Mouse (Mus musculus) forebrain, embryonic 16.5 days (tissue): ENCODE measurements around the gene Olfr146. TPM values are rescaled to one million over a fixed set of nuclear protein-coding genes. Genes with fewer than 3 reads are reported as not detected.

Experiments
- ATAC-seq: fragments of 200-750 bp; cut with Nextera tagmentation; 2 replicates; pipeline ENCODE4 v1.8.0; 2017; ENCODE audit warnings: mild to moderate bottlenecking, moderate library complexity
- H3K27ac ChIP-seq: fragments of 300-500 bp; sonication (generic); 2 replicates; pipeline ENCODE4 v1.5.1; 2014; ENCODE audit warnings: low read length, control low read depth
- H3K27me3 ChIP-seq: fragments of 300-500 bp; sonication (generic); replicated peaks from 2 replicates; pipeline ENCODE4 v1.6.1; 2014; ENCODE audit warnings: low read length; ENCODE audit not compliant: control insufficient read depth, insufficient read depth
- H3K36me3 ChIP-seq: fragments of 300-500 bp; sonication (generic); 2 replicates; pipeline ENCODE4 v1.6.1; 2014; ENCODE audit not compliant: control insufficient read depth, insufficient read depth
- H3K4me1 ChIP-seq: fragments of 300-500 bp; sonication (generic); replicated peaks from 2 replicates; pipeline ENCODE4 v1.6.1; 2014; ENCODE audit warnings: low read length; ENCODE audit not compliant: control insufficient read depth, insufficient read depth
- H3K4me2 ChIP-seq: fragments of 300-500 bp; sonication (generic); 2 replicates; pipeline ENCODE4 v1.6.1; 2014; ENCODE audit warnings: mild to moderate bottlenecking, low read length, control low read depth
- H3K4me3 ChIP-seq: fragments of 300-500 bp; sonication (generic); replicated peaks from 2 replicates; pipeline ENCODE4 v1.5.1; 2014; ENCODE audit warnings: mild to moderate bottlenecking, low read length, control low read depth
- H3K9ac ChIP-seq: fragments of 300-500 bp; sonication (generic); replicated peaks from 2 replicates; pipeline ENCODE4 v1.6.1; 2014; ENCODE audit warnings: low read depth, low read length, control low read depth
- H3K9me3 ChIP-seq: fragments of 300-500 bp; sonication (generic); 2 replicates; pipeline ENCODE4 v1.6.1; 2016; ENCODE audit warnings: low read length; ENCODE audit not compliant: control insufficient read depth
- WGBS: fragments of 180-500 bp; shearing (Covaris S2); extraction: QIAGEN DNeasy Blood & Tissue Kit; methylation state at CpG from one replicate; pipeline ENCODE4 v1.1.7; 2014; 5-methylcytosine and 5-hydroxymethylcytosine counted together
- microRNA-seq: library from miRNA; unstranded; fragments of <30 nt; microRNA quantifications from one replicate; pipeline ENCODE4, GENCODE M21; 2017
- polyA plus RNA-seq: library from polyadenylated mRNA; unstranded; fragments of >200 nt; fragmentation: Nextera tagmentation; extraction: Ambion mirVana; gene quantifications from 2 replicates; pipeline ENCODE4 v1.2.1, GENCODE M21; 2015

Olfr146 gene
- polyA plus RNA-seq: not detected in 2 replicates

DNA sequence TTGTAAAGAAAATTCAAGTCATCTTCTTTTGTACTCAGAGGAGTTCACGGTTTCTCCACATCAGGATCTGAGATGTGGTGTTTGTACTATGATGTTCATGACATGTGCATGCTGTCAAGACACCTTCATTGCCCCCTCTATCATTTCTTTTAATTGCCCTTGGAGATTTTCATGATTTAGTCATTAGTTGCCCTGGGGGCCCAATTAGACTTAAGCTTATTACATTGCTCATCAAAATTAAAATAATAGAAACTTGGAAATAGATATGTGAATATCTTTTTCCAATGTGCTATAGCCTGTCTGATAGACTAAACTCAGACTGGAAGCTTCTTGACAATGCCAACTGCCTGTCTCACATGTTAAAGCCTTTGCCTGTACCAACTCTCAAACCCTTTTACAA lies at the start of gene Olfr146:
Gene Olfr146, minus strand, starts transcription at position 101 of the 400 bp plus-strand sequence.
- Histone ChIP-seq H3K36me3 (no peaks in the 10 kb centered on the region), H3K4me3 (no peak within 1 kb of the TSS), H3K27me3 (no peaks in the 10 kb centered on the region), H3K9me3 (no peaks in the 10 kb centered on the region), H3K4me1 (no peaks in the 10 kb centered on the region), H3K27ac (no peak within 1 kb of the TSS), H3K4me2 (no peak within 1 kb of the TSS), H3K9ac (no peak within 1 kb of the TSS)
- 80% methylated on average over 1 of the region's 1 CpGs for WGBS
- no peak for ATAC-seq

DNA sequence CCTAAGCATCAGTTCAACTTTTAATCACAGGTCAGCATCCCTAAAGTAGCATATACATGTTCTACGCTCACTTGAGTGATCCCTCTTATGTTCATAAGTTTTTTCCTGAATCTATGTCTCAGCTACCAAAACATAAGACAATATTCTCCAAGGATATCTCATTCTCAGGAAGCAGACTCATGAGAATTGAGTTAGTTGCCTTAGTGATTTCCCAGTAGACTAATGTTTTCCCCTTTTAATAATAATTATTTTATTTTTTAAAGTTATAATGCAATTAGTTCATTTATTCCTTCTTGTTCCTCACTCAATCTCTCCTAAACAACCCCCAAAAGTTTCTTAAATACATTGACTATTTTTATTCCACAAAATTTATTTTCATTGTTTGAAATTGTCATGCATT lies 41.7 kb upstream of the Olfr146 start, which contains the start of gene Olfr937:
Gene Olfr937, minus strand, starts transcription at position 101 of the 400 bp plus-strand sequence.
- Histone ChIP-seq H3K27ac (no peak within 1 kb of the TSS), H3K9me3 (no peaks in the 10 kb centered on the region), H3K4me1 (no peaks in the 10 kb centered on the region), H3K36me3 (no peaks in the 10 kb centered on the region), H3K9ac (no peak within 1 kb of the TSS), H3K4me2 (no peak within 1 kb of the TSS), H3K4me3 (no peak within 1 kb of the TSS), H3K27me3 (no peaks in the 10 kb centered on the region)
- 79% methylated on average over 1 of the region's 1 CpGs for WGBS
- ATAC-seq: no peak

DNA sequence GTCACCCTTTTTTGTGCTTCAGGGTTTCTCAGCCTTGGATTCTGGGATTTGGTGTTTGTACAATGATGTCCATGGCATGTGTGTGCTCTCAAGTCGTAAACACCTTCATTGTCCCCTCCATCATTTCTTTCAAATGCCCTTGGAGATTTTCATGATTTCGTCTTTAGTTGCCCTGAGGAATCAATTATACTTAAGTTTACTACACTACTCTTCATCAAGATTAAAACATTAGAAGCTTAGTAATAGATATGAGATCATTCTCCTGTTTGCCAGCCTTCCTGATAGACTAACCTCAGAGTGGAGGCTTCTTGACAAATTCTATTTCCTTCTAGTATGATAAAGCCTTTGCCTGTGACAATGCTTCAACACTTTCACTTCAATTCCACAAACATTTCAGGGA lies 23.6 kb downstream of the Olfr146 start, which contains the start of gene Olfr935:
Gene Olfr935, minus strand, starts transcription at position 101 of the 400 bp plus-strand sequence.
- Histone ChIP-seq H3K4me1 (no peaks in the 10 kb centered on the region), H3K4me2 (no peak within 1 kb of the TSS), H3K9me3 (no peaks in the 10 kb centered on the region), H3K27me3 (no peaks in the 10 kb centered on the region), H3K9ac (no peak within 1 kb of the TSS), H3K36me3 (no peaks in the 10 kb centered on the region), H3K4me3 (no peak within 1 kb of the TSS), H3K27ac (no peak within 1 kb of the TSS)
- ATAC-seq: no peak
- 78% methylated on average over 2 of the region's 2 CpGs for WGBS

DNA sequence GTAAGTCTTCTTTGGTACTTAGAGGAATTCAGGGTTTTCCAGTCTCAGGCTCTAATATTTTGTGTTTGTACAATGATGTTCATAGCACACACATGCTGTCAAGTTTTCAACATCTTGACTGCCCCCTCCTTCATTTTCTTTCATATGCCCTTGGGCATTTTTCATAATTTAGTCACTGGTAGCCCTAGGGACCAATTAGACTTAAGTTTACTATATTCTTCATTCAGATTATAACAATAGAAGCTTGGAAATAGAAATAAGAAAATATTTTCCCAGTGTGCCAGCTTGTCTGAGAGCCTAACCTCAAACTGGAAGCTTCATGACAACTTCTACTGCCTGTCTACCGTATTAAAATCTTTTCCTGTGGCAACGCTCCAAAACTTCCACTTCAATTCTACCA lies 35.0 kb downstream of the Olfr146 start, which contains the start of gene Olfr934:
Gene Olfr934, minus strand, starts transcription at position 101 of the 400 bp plus-strand sequence.
- Histone ChIP-seq H3K4me1 (no peaks in the 10 kb centered on the region), H3K4me2 (no peak within 1 kb of the TSS), H3K27me3 (no peaks in the 10 kb centered on the region), H3K9ac (no peak within 1 kb of the TSS), H3K9me3 (no peaks in the 10 kb centered on the region), H3K27ac (no peak within 1 kb of the TSS), H3K4me3 (no peak within 1 kb of the TSS), H3K36me3 (no peaks in the 10 kb centered on the region)
- ATAC-seq: no peak
- WGBS: 91% methylated on average over 2 of the region's 2 CpGs

DNA sequence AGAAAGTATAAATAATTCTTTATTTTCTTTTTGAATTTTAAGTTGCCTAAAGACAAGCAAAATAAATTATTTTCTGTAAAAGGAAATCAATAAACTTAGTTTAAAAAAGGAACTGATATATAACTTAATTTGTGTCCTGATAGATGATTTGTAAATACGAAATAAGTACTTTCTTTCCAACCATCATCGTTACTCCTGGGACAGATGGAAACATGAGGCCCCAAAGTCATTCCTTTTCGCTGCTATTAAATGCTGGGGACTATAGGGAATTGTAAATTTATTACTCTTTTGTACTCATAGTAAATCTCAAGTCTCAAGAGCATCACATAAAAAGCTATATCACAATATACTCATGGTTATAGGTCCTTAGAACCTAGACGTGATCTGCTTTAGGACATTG lies 51.2 kb downstream of the Olfr146 start, which contains the start of gene Olfr933:
Gene Olfr933, plus strand, starts transcription at position 301 of the 400 bp plus-strand sequence.
- Histone ChIP-seq H3K4me3 (no peak within 1 kb of the TSS), H3K4me1 (no peaks in the 10 kb centered on the region), H3K36me3 (no peaks in the 10 kb centered on the region), H3K4me2 (no peak within 1 kb of the TSS), H3K27me3 (no peaks in the 10 kb centered on the region), H3K9me3 (no peaks in the 10 kb centered on the region), H3K27ac (no peak within 1 kb of the TSS), H3K9ac (no peak within 1 kb of the TSS)
- 85% methylated on average over 4 of the region's 4 CpGs for WGBS
- no peak for ATAC-seq

Small RNA genes within 50 kb of the gene (microRNA-seq; reads per million reads assigned to microRNA genes)
- not detected for gene Gm25529

Other genes starting within 250 kb of the Olfr146 start
- not detected in 2 replicates for gene Olfr922, start 208.8 kb downstream of the Olfr146 start, polyA plus RNA-seq
- gene Olfr923, start 196.8 kb downstream of the Olfr146 start, polyA plus RNA-seq: not detected in 2 replicates
- not detected in 2 replicates for gene Olfr924, start 178.9 kb downstream of the Olfr146 start, polyA plus RNA-seq
- gene Olfr26, start 168.3 kb downstream of the Olfr146 start, polyA plus RNA-seq: not detected in 2 replicates
- gene Olfr926, start 146.3 kb downstream of the Olfr146 start, polyA plus RNA-seq: not detected in 2 replicates
- gene Olfr930, start 93.6 kb downstream of the Olfr146 start, polyA plus RNA-seq: not detected in 2 replicates
- gene Olfr933, start 51.1 kb downstream of the Olfr146 start, polyA plus RNA-seq: not detected in 2 replicates
- gene Olfr934, start 35.1 kb downstream of the Olfr146 start, polyA plus RNA-seq: not detected in 2 replicates
- gene Olfr935, start 23.7 kb downstream of the Olfr146 start, polyA plus RNA-seq: not detected in 2 replicates
- gene Olfr937, start 41.6 kb upstream of the Olfr146 start, polyA plus RNA-seq: not detected in 2 replicates
- not detected in 2 replicates for gene Olfr938, start 55.5 kb upstream of the Olfr146 start, polyA plus RNA-seq
- not detected in 2 replicates for gene Olfr27, start 104.8 kb upstream of the Olfr146 start, polyA plus RNA-seq
- gene Olfr943, start 142.9 kb upstream of the Olfr146 start, polyA plus RNA-seq: not detected in 2 replicates
- gene Olfr944, start 178.5 kb upstream of the Olfr146 start, polyA plus RNA-seq: not detected in 2 replicates
- gene Olfr1537, start 226.6 kb upstream of the Olfr146 start, polyA plus RNA-seq: not detected in 2 replicates